Mouse (Mus musculus): ENCODE results near the gene Abraxas2.

The Abraxas2 gene

GRCm38 (mm10) chr7:132853946-132854345 lies 5.1 kb upstream of the Abraxas2 start:
- no peak for DNase-seq (ENCODE audit: low read depth, low spot score)

- DNase-seq (ENCODE audit: low read depth, low spot score): no peak
These were observed 2.9 kb upstream of the Abraxas2 start for GRCm38 (mm10) chr7:132856083-132856482.

- no peak for DNase-seq (ENCODE audit: low read depth, low spot score)
These were observed 899 bp upstream of the Abraxas2 start for GRCm38 (mm10) chr7:132858043-132858608.

GRCm38 (mm10) chr7:132866316-132866715 lies 7.3 kb downstream of the Abraxas2 start:
- no peak for DNase-seq (ENCODE audit: low read depth, low spot score)

DNA sequence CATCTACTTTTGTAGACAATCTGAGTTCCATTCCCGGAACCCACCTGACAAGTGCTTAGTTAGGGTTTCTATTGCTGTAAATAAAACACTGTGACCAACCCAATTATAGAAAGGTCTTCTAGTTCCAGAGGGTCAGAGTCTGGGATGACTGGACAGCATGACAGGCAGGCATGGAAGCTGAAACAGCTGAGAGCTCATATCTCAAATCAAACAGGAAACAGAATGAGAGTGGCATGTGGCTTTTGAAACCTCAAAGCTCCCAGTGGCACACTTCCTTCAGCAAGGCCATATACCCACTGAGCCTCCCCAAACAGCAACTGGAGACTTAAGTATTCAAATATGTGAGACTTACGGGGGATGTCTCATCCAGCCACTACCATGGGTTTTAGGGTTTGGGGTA lies 14.0 kb downstream of the Abraxas2 start:
- no peak for DNase-seq (ENCODE audit: low read depth, low spot score)

- DNase-seq (ENCODE audit: low read depth, low spot score): no peak
These were observed 16.5 kb downstream of the Abraxas2 start for GRCm38 (mm10) chr7:132875391-132876086.

- no peak for DNase-seq (ENCODE audit: low read depth, low spot score)
These were observed 21.3 kb downstream of the Abraxas2 start for GRCm38 (mm10) chr7:132880276-132880675.

GRCm38 (mm10) chr7:132882343-132882742 lies 23.3 kb downstream of the Abraxas2 start:
- DNase-seq (ENCODE audit: low read depth, low spot score): no peak

GRCm38 (mm10) chr7:132884031-132884430 lies 25.0 kb downstream of the Abraxas2 start:
- DNase-seq (ENCODE audit: low read depth, low spot score): no peak

- DNase-seq (ENCODE audit: low read depth, low spot score): no peak
These were observed 28.2 kb downstream of the Abraxas2 start for GRCm38 (mm10) chr7:132887019-132887804.

- DNase-seq (ENCODE audit: low read depth, low spot score): no peak
These were observed 29.0 kb downstream of the Abraxas2 start for GRCm38 (mm10) chr7:132888052-132888451.

GRCm38 (mm10) chr7:132888518-132889249 lies 29.7 kb downstream of the Abraxas2 start:
- no peak for DNase-seq (ENCODE audit: low read depth, low spot score)

GRCm38 (mm10) chr7:132889691-132890090 lies 30.7 kb downstream of the Abraxas2 start:
- no peak for DNase-seq (ENCODE audit: low read depth, low spot score)

GRCm38 (mm10) chr7:132890201-132890600 lies 31.2 kb downstream of the Abraxas2 start:
- no peak for DNase-seq (ENCODE audit: low read depth, low spot score)

- no peak for DNase-seq (ENCODE audit: low read depth, low spot score)
These were observed 32.7 kb downstream of the Abraxas2 start for GRCm38 (mm10) chr7:132891561-132892310.

GRCm38 (mm10) chr7:132892311-132892661 lies 33.3 kb downstream of the Abraxas2 start:
- no peak for DNase-seq (ENCODE audit: low read depth, low spot score)

DNA sequence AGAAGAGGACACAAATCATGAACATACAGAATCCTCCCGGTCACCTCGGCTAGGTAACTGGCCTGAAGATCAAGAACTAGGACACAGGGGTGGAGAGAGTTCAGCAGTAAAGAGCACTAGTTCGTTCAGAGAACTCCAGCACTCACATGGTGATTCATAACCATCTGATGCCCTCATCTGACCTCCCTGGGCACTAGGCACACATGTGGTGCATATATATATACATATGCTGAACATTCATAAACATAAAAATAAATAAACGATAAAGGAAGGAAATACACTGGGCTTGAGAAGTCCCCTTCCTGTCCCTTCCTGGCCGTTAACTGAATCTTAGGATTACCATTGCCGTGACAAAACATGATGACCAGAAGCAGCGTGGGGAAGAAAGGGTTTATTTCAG lies 33.8 kb downstream of the Abraxas2 start:
- DNase-seq (ENCODE audit: low read depth, low spot score): no peak

DNA sequence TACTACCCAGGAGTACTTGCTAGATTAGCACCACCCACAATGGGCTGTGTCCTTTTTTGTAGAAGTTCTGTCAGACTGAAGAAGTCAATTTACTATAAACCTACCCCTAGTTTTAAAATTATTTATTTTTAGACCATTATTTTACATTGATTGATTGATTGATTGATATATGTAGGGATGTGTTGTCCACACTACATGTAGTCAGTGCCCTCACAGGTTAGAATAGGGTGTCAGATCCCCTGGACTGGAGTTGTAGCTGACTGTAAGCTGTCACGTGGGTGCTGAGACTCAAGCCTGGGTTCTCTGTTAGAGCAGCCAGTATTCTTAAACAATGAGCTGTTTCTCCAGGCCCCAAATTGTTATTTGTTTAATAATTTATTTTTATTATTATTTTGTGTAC lies 34.3 kb downstream of the Abraxas2 start:
- no peak for DNase-seq (ENCODE audit: low read depth, low spot score)

DNA sequence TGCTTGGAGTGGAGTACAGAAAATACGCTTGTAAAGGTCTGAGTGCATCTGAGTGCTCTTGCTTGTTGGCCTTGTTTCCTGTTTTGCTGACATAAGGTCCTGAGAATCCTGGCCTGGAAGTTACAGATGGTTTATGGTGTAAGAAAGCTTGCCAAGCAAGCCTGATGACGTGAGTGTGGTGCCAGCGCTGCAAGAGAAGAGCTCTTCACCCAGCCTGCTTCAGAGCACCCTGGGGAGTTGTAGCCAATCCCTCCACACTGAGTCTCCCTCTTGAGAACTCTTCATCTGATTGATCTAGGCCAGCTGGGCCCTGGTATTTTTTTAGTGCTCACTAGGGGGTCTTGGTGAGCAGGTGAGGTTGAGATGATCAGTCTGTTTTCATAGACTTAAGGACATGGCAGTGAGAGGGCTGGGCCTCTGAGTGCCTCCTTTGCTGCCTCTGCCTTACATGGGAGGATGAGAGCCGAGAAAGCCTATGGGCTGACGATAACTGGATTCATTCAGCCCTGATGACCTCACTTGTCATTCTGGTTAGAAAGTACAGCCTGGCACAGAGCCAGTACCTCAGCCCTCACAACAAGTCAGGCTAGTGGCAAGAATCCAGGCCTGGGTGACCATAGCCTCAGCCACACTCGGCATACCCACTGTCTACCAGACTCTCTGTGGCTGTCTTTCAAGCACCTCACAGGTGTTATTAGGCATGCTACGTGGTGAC lies 36.0 kb downstream of the Abraxas2 start:
- no peak for DNase-seq (ENCODE audit: low read depth, low spot score)

DNA sequence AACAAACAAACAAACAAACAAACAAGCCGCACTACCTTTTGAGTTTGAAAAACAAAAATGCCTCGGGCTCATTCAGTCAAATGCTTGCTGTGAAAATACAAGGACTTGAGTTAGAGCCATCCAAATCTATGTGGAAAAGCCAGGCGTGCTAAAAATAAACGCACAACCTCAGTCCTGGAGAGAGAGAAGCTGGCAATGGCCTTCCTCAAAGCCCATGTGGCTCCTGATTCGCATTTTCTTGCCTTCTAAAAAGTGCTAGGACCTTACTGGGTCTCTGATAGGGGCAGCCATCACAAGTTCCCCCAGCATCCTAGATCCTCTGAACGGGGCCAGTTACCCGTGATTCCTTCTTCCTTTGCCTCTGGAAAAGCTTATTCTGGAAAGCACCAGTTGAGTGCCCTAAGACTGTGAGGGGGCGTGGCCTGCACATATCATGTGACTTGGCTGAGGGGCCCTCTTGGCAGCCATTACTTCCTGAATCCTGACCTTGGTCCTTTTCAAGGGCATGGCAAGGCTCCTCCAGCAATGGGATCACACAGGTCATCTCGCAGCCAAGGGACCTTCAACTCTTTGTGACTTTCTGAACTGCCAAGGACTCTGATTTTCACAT lies 37.3 kb downstream of the Abraxas2 start:
- DNase-seq (ENCODE audit: low read depth, low spot score): no peak
